Mouse (Mus musculus): Measurements from ENCODE around the gene Fuca1.

DNA sequence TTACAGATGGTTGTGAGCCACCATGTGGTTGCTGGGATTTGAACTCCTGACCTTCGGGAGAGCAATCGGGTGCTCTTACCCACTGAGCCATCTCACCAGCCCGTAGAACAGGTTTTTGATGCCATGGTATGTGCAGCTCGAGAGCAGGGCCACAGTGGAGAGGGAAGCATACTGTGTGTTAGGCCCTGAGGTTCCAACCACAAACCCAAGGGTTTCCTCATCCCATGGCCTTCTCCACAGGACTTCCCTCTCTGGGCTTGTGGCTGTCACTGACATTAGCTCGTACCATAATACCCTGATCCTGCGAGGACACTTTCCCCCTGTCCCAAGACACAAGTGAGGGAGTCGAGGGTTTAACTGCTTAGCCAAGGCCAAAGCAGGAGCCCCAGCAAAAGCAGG lies 21.5 kb upstream of the Fuca1 start:
- TF ChIP-seq CTCF (IDR thresholded peaks at IDR 0.05): no peak
- no peak for TF ChIP-seq POLR2A (IDR thresholded peaks at IDR 0.05; ENCODE audit: insufficient read depth, low read depth, low read length)
- no peak for TF ChIP-seq EP300 (IDR thresholded peaks at IDR 0.05; ENCODE audit: insufficient read depth, low read depth, low read length)
